Mouse (Mus musculus) liver, postnatal 0 days (tissue): ENCODE data around the gene Pkn1.

Experiments used
- CTCF ChIP-seq: sonication (generic); IDR thresholded peaks from 2 replicates; pipeline ENCODE4 v1.5.1; 2016; ENCODE audit warnings: antibody characterized with exemption, low read depth
- EP300 ChIP-seq: IDR thresholded peaks from 2 replicates; pipeline ENCODE4 v1.6.1; 2016; ENCODE audit warnings: antibody characterized with exemption, low read depth, mild to moderate bottlenecking

DNA sequence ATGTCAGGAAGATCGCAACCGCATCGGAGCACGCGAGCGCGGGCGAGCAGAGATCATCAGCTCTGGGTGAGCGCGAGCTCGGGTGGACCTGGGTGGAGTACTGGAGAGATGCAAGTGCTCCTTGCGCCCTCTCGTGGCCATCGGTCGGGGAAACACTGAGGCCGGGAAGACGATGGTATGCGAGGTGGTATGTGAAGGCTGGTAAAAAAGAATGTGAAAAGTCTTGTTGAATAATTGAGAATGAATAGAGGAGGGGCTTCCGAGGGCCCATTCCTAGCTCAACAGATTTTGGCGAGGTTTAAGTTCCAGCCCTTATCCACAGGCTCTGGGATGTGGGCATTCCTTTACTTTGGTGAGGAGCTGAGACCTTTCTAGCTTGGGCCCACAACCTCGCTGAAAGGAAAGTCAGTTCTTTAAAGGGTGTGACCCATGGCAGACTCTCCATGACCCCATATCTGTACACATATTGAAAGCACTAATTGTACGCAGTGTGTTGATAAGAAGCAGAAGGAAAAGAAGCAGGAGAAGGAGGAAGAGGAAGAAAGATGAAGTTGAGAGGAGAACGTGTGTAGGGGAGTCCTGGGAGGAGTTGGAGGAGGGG lies 76.5 kb downstream of the Pkn1 start:
- TF ChIP-seq EP300 (0 out of 2 replicates have a peak, but pooled peaks have one; percentile 17), CTCF (peak; percentile 97)
